Mouse (Mus musculus): Measurements from ENCODE around the gene Socs4. TPM values are rescaled to one million over a fixed set of nuclear protein-coding genes. Genes with fewer than 3 reads are reported as not detected.

The Socs4 gene
- polyA plus RNA-seq, 1 experiment from 2014 or later = 5.7 TPM

GRCm38 (mm10) chr14:47296232-47296631, 19.5 kb downstream of the Socs4 start:
- no peak overlapping the region for H3K27ac ChIP-seq (ENCODE audit: low read depth, low read length)
- H3K9ac ChIP-seq (ENCODE audit: low read depth, low read length) = no peak overlapping the region
- H3K27me3 ChIP-seq (ENCODE audit: control insufficient read depth, insufficient read depth, low read length) = no peaks in the 10 kb centered on the region
- 39% methylated on average over 2 of the region's 2 CpGs for WGBS
- H3K4me2 ChIP-seq (replicated peaks; ENCODE audit: low read depth, low read length) = no peak overlapping the region
- H3K9me3 ChIP-seq (ENCODE audit: control insufficient read depth, low read length) = no peaks in the 10 kb centered on the region
- no peak overlapping the region for H3K4me3 ChIP-seq (ENCODE audit: low read length)
- no peaks in the 10 kb centered on the region; the same call in 1 of the 2 replicates for H3K36me3 ChIP-seq (ENCODE audit: control insufficient read depth, insufficient read depth, low read length)
- peaks cover 15% of the 10 kb centered on the region for H3K4me1 ChIP-seq (ENCODE audit: control insufficient read depth, insufficient read depth, low read length)
- ATAC-seq (ENCODE audit: low FRiP score, low TSS enrichment) = no peak

- peak within 1 kb of the TSS; percentile 63 for H3K4me3 ChIP-seq (ENCODE audit: low read length)
- peaks cover 3% of the 10 kb centered on the region; the same call in 1 of the 2 replicates for H3K36me3 ChIP-seq (ENCODE audit: control insufficient read depth, insufficient read depth, low read length)
- peak within 1 kb of the TSS; percentile 90 for H3K9ac ChIP-seq (ENCODE audit: low read depth, low read length)
- peak; percentile 93 for ATAC-seq (ENCODE audit: low FRiP score, low TSS enrichment)
- H3K27ac ChIP-seq (ENCODE audit: low read depth, low read length) = peak within 1 kb of the TSS; percentile 93
- no peaks in the 10 kb centered on the region for H3K9me3 ChIP-seq (ENCODE audit: control insufficient read depth, low read length)
- H3K4me2 ChIP-seq (replicated peaks; ENCODE audit: low read depth, low read length) = peak within 1 kb of the TSS; percentile 42
- 2% methylated on average over 34 of the region's 34 CpGs for WGBS
- peaks cover 17% of the 10 kb centered on the region for H3K4me1 ChIP-seq (ENCODE audit: control insufficient read depth, insufficient read depth, low read length)
- H3K27me3 ChIP-seq (ENCODE audit: control insufficient read depth, insufficient read depth, low read length) = no peaks in the 10 kb centered on the region
Measured at GRCm38 (mm10) chr14:47297785-47298407, 21.2 kb downstream of the Socs4 start, which contains the start of gene Mapk1ip1l. TSS of gene Mapk1ip1l (plus strand) at chr14:47298266.

- Histone ChIP-seq H3K4me1 (ENCODE audit: control insufficient read depth, insufficient read depth, low read length) (peaks cover 19% of the 10 kb centered on the region), H3K36me3 (ENCODE audit: control insufficient read depth, insufficient read depth, low read length) (peaks cover 3% of the 10 kb centered on the region; the same call in 1 of the 2 replicates), H3K27me3 (ENCODE audit: control insufficient read depth, insufficient read depth, low read length) (no peaks in the 10 kb centered on the region), H3K4me2 (replicated peaks; ENCODE audit: low read depth, low read length) (peak overlapping the region; percentile 42), H3K27ac (ENCODE audit: low read depth, low read length) (peak overlapping the region; percentile 93), H3K4me3 (ENCODE audit: low read length) (peak overlapping the region; percentile 63), H3K9ac (ENCODE audit: low read depth, low read length) (peak overlapping the region; percentile 90), H3K9me3 (ENCODE audit: control insufficient read depth, low read length) (no peaks in the 10 kb centered on the region)
- WGBS = under 1% methylated on average over 36 of the region's 38 CpGs
- ATAC-seq (ENCODE audit: low FRiP score, low TSS enrichment) = peak; percentile 78
Measured at GRCm38 (mm10) chr14:47298408-47298792, 21.7 kb downstream of the Socs4 start.

- WGBS = 0% methylated on average over 15 of the region's 15 CpGs
- Histone ChIP-seq H3K27ac (ENCODE audit: low read depth, low read length) (peak overlapping the region; percentile 93), H3K9me3 (ENCODE audit: control insufficient read depth, low read length) (no peaks in the 10 kb centered on the region), H3K27me3 (ENCODE audit: control insufficient read depth, insufficient read depth, low read length) (no peaks in the 10 kb centered on the region), H3K36me3 (ENCODE audit: control insufficient read depth, insufficient read depth, low read length) (peaks cover 3% of the 10 kb centered on the region; the same call in 1 of the 2 replicates), H3K4me3 (ENCODE audit: low read length) (peak overlapping the region; percentile 63), H3K4me2 (replicated peaks; ENCODE audit: low read depth, low read length) (peak overlapping the region; percentile 42), H3K4me1 (ENCODE audit: control insufficient read depth, insufficient read depth, low read length) (peaks cover 19% of the 10 kb centered on the region), H3K9ac (ENCODE audit: low read depth, low read length) (peak overlapping the region; percentile 90)
- ATAC-seq (ENCODE audit: low FRiP score, low TSS enrichment) = peak; percentile 50
Measured at GRCm38 (mm10) chr14:47298819-47299261, 22.1 kb downstream of the Socs4 start.

- no peak overlapping the region for H3K4me3 ChIP-seq (ENCODE audit: low read length)
- H3K27ac ChIP-seq (ENCODE audit: low read depth, low read length) = no peak overlapping the region
- no peak overlapping the region for H3K9ac ChIP-seq (ENCODE audit: low read depth, low read length)
- 73% methylated on average over 14 of the region's 14 CpGs for WGBS
- no peaks in the 10 kb centered on the region for H3K27me3 ChIP-seq (ENCODE audit: control insufficient read depth, insufficient read depth, low read length)
- no peak overlapping the region for H3K4me2 ChIP-seq (replicated peaks; ENCODE audit: low read depth, low read length)
- peaks cover 14% of the 10 kb centered on the region for H3K4me1 ChIP-seq (ENCODE audit: control insufficient read depth, insufficient read depth, low read length)
- no peak for ATAC-seq (ENCODE audit: low FRiP score, low TSS enrichment)
- H3K36me3 ChIP-seq (ENCODE audit: control insufficient read depth, insufficient read depth, low read length) = peaks cover 7% of the 10 kb centered on the region
- H3K9me3 ChIP-seq (ENCODE audit: control insufficient read depth, low read length) = no peaks in the 10 kb centered on the region
Measured at GRCm38 (mm10) chr14:47302885-47303680, 26.4 kb downstream of the Socs4 start.

- H3K9me3 ChIP-seq (ENCODE audit: control insufficient read depth, low read length) = no peaks in the 10 kb centered on the region
- no peak overlapping the region for H3K27ac ChIP-seq (ENCODE audit: low read depth, low read length)
- no peak overlapping the region for H3K4me3 ChIP-seq (ENCODE audit: low read length)
- peaks cover 11% of the 10 kb centered on the region for H3K4me1 ChIP-seq (ENCODE audit: control insufficient read depth, insufficient read depth, low read length)
- H3K4me2 ChIP-seq (replicated peaks; ENCODE audit: low read depth, low read length) = no peak overlapping the region
- no peak overlapping the region for H3K9ac ChIP-seq (ENCODE audit: low read depth, low read length)
- H3K36me3 ChIP-seq (ENCODE audit: control insufficient read depth, insufficient read depth, low read length) = peaks cover 20% of the 10 kb centered on the region
- H3K27me3 ChIP-seq (ENCODE audit: control insufficient read depth, insufficient read depth, low read length) = no peaks in the 10 kb centered on the region
- ATAC-seq (ENCODE audit: low FRiP score, low TSS enrichment) = no peak
- 91% methylated on average over 6 of the region's 6 CpGs for WGBS
Measured at GRCm38 (mm10) chr14:47304814-47305405, 28.2 kb downstream of the Socs4 start.

- 84% methylated on average over 4 of the region's 4 CpGs for WGBS
- Histone ChIP-seq H3K4me1 (ENCODE audit: control insufficient read depth, insufficient read depth, low read length) (peaks cover 4% of the 10 kb centered on the region; the same call in 1 of the 2 replicates), H3K4me2 (replicated peaks; ENCODE audit: low read depth, low read length) (no peak overlapping the region), H3K9ac (ENCODE audit: low read depth, low read length) (no peak overlapping the region), H3K27ac (ENCODE audit: low read depth, low read length) (no peak overlapping the region), H3K36me3 (ENCODE audit: control insufficient read depth, insufficient read depth, low read length) (peaks cover 30% of the 10 kb centered on the region), H3K9me3 (ENCODE audit: control insufficient read depth, low read length) (no peaks in the 10 kb centered on the region), H3K27me3 (ENCODE audit: control insufficient read depth, insufficient read depth, low read length) (no peaks in the 10 kb centered on the region), H3K4me3 (ENCODE audit: low read length) (no peak overlapping the region)
- ATAC-seq (ENCODE audit: low FRiP score, low TSS enrichment) = no peak
Measured at GRCm38 (mm10) chr14:47305933-47306332, 29.2 kb downstream of the Socs4 start.

DNA sequence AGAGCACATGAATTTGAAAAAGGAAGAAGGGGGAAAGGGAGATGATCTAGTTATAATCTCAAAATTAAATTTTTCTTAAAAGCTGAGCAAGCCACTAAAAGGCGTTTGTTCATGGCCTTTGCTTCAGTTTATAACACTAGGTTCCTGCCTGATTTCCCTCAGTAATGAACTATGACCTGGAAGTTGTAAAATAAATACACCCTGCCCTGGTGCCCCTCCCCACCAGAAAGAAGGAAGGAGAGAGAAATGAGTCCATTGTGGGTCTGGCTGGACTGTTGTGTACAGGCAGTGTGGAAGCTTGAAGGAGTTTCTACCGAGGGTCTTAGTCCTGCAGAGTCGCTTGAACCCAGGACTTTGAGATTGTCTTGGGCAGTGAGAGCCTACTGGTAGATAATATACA, 30.9 kb downstream of the Socs4 start:
- H3K4me3 ChIP-seq (ENCODE audit: low read length) = no peak overlapping the region
- peaks cover 4% of the 10 kb centered on the region; the same call in 1 of the 2 replicates for H3K4me1 ChIP-seq (ENCODE audit: control insufficient read depth, insufficient read depth, low read length)
- H3K9me3 ChIP-seq (ENCODE audit: control insufficient read depth, low read length) = no peaks in the 10 kb centered on the region
- 65% methylated on average over 3 of the region's 3 CpGs for WGBS
- no peak for ATAC-seq (ENCODE audit: low FRiP score, low TSS enrichment)
- no peak overlapping the region for H3K27ac ChIP-seq (ENCODE audit: low read depth, low read length)
- no peaks in the 10 kb centered on the region for H3K27me3 ChIP-seq (ENCODE audit: control insufficient read depth, insufficient read depth, low read length)
- H3K36me3 ChIP-seq (ENCODE audit: control insufficient read depth, insufficient read depth, low read length) = peaks cover 44% of the 10 kb centered on the region
- H3K4me2 ChIP-seq (replicated peaks; ENCODE audit: low read depth, low read length) = no peak overlapping the region
- no peak overlapping the region for H3K9ac ChIP-seq (ENCODE audit: low read depth, low read length)

Data from kidney, embryonic 14.5 days (tissue).